Mouse (Mus musculus) mature B cell (primary cell): ENCODE measurements around the gene Aloxe3.

ENCODE experiments used
- in situ Hi-C: fragments of 300-500 bp; cut with MboI; formaldehyde crosslinking; loops from 2 replicates; pipeline ENCODE4 v1.14.3; 2019

Aloxe3 gene

DNA sequence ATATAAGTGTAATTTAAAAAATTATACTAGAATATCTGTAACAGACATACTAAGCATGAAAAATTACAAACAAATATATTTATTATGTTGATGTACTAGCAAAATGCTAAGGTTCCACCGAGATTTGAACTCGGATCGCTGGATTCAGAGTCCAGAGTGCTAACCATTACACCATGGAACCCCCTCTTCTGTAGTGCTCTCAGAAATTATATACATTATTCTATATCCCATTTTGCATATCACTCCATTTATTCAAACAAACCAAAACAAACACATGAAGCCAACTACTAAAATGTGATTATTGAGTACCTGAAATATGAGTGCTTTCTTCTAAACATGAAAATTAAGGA, 1.2 kb upstream of the Aloxe3 start:
- in situ Hi-C loops = loop anchor here (5.0 to 10.0 kb wide), 2 partner anchors 62 to 220 kb away; partner anchors contain the start of gene Rpl26

DNA sequence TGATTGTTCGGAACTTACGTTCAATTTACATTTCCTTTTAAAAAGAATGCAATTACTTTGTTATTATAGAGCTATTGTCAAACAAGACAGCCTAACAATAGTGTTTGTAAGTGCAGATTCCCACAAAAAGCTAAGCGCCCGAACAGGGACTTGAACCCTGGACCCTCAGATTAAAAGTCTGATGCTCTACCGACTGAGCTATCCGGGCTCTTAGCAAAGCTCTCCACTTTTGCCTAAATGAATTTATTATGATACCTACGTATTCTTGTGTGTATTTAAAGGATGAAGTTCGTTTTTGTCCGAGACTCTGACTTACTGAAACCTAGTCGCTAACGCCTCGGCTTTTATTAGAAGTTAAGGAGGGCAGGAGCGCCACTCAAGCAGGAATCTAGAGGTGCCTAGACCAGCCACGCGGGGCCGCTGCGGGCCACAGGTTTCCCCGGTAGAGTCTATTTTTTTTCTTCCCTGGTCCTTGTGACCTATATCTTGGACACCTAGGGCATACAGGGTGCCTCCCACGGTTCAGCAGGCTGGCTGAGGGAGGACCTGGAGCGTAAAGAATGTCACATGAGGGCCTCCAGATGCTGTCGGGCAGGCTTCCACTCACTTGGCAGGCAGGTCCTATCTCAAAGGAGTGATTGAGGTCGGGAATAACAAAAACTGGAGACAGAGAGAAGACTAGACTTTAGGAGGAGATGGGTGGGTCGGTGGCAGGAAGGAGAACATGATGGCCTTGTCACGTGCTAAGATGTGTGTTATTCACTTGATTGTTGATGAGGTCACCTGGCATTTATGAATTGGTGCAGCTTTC, 450 bp upstream of the Aloxe3 start:
- in situ Hi-C loops = loop anchor here (10.0 kb wide), 1 partner anchor 220 kb away; the partner anchor contains the start of gene Rpl26

DNA sequence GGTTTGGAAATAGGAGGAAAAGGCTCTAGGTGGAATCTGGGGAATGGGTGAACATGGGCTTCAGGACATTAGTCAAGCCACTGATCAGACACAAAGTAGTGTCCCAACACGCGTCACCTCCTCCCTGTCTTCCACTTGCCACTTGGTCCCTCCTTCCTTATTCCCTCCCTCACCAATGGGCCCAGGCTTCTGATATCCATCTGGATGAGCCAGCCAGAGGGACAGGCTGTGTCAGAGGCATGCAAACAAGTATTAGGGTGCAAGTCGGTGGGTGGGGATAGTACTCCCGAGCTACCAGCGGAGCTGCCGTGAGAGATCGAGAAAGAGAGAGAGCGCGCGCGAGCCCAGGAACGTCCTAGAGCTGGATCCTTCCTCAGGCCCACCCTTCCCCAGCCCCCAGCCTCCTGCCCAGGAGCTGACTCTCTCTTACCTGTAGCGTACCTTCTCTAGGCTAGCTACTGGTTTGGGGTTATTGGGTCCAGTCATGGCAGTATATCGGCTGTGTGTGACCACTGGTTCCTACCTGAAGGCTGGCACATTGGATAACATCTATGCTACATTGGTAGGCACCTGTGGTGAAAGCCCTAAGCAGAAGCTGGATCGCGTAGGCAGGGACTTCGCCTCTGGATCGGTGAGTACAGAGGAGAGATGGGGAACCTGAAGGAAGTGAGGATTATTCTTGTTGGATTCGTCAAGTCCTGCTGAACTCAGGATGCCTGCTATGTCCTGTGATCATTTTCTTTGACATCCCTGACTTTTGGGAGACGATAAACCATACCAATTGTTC, 416 bp downstream of the Aloxe3 start:
- in situ Hi-C loops = loop anchor here (10.0 kb wide), 1 partner anchor 221 kb away; the partner anchor contains the start of gene Rpl26

DNA sequence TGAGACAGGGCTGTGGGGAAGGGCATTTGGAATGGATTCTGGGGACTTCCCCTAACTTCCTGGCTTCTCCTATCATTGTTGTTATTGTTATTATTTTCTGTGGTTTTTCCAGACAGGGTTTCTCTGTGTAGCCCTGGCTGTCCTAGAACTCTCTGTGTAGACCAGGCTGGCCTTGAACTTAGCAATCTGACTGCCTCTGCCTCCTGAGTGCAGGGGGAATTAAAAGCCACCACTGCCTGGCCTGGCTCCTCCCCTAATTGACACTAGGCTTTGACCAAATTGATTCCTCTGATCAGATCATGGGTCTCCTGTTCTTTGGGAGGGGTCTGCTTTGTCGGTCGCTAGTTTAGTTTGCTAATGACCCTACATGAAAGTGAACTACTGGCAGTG, 1.0 kb downstream of the Aloxe3 start:
- in situ Hi-C loops = loop anchor here (10.0 kb wide), 1 partner anchor 222 kb away; the partner anchor contains the start of gene Rpl26

- in situ Hi-C loops = loop anchor here (10.0 kb wide), 1 partner anchor 224 kb away; the partner anchor contains the start of gene Rpl26
Measured at GRCm38 (mm10) chr11:69128426-69129122, 2.9 kb downstream of the Aloxe3 start.

- in situ Hi-C loops = no loop called here
Measured at GRCm38 (mm10) chr11:69133566-69133922, 7.8 kb downstream of the Aloxe3 start.

DNA sequence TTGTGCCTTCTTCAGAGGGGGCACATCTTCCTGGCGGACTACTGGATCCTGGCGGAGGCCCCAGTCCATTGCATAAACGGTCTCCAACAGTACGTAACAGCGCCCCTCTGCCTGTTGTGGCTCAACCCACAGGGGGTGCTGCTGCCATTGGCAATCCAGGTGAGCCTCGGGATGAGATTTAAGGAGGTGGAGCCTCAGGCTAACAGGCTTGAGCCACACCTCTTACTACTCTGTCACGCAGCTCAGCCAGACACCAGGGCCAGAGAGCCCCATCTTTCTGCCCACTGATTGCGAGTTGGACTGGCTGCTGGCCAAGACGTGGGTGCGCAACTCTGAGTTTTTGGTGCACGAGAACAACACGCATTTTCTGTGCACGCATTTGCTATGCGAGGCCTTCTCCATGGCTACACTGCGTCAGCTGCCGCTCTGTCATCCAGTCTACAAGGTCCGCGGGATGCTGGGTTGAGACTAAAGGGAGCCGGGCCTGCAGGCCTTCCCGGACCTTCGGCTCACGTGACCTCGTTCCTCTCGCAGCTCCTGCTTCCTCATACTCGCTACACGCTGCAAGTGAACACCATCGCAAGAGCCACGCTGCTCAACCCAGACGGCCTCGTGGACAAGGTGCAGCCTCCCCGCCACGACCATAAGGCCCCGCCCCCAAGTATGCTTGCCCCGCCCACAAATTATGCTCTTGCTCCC, 8.4 kb downstream of the Aloxe3 start:
- in situ Hi-C loops = no loop called here

DNA sequence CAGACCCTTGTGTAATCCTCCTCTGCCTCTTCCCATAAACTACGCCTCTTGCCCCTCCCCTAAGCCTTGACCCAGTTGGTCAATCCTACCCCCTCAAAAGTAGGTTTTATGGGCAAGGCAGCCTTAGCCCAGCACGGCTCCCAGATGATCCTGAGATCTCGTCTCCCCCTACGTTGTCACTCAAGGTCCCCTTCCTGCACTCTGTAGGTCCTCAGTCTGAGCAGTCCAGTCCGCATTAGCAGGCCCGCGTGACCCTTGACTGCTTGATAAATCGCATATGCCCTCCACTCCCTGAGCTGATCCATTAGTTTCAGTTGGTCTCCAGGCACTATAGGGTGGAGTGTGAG, 8.9 kb downstream of the Aloxe3 start:
- in situ Hi-C loops = no loop called here

GRCm38 (mm10) chr11:69135361-69135760, 9.7 kb downstream of the Aloxe3 start:
- in situ Hi-C loops = no loop called here

DNA sequence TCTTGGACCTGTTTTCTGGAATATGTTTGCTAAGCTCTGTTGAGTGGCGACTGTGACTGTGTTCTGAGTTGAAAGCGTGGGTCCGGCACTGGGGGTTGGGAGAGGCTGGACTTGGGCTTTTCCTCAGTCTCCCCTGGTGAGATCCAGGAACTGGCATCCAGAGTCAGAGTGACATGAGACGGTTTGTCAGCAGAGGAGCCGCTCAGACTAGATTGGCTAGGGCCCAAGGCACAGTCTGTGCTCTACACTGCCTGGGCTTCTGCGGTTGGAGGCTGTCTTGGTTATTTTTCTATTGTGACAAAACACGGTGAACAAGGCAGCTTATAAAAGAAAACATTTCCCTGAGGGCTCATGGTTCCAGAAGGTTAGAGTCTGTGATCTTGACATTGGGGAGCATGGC, 21.9 kb downstream of the Aloxe3 start:
- in situ Hi-C loops = no loop called here

DNA sequence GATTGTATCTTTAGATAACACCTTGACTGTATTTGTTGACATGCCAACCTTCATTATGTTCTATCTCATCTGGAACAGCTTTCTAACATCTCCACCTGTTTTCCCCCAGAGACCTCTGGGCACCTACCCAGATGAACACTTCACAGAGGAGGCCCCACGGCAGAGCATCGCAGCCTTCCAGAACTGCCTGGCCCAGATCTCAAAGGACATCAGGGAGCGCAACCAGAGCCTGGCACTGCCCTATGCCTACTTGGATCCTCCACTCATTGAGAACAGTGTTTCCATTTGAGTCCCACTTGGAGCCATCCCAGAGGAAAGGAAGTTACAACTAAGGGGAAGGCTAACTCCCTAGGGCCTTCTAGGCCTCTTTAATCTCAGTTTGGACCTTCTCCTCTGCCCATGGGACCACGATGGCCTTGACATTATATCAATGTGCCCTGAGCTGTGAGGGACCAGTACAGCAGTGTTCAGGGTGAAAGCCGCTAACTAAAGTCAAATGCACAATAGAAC, 22.8 kb downstream of the Aloxe3 start:
- in situ Hi-C loops = no loop called here

GRCm38 (mm10) chr11:69149728-69150127, 24.0 kb downstream of the Aloxe3 start:
- in situ Hi-C loops = no loop called here

- in situ Hi-C loops = no loop called here
Measured at GRCm38 (mm10) chr11:69150444-69150843, 24.7 kb downstream of the Aloxe3 start.

GRCm38 (mm10) chr11:69151004-69151403, 25.3 kb downstream of the Aloxe3 start:
- in situ Hi-C loops = no loop called here

- in situ Hi-C loops = no loop called here
Measured at GRCm38 (mm10) chr11:69153831-69154230, 28.1 kb downstream of the Aloxe3 start.

DNA sequence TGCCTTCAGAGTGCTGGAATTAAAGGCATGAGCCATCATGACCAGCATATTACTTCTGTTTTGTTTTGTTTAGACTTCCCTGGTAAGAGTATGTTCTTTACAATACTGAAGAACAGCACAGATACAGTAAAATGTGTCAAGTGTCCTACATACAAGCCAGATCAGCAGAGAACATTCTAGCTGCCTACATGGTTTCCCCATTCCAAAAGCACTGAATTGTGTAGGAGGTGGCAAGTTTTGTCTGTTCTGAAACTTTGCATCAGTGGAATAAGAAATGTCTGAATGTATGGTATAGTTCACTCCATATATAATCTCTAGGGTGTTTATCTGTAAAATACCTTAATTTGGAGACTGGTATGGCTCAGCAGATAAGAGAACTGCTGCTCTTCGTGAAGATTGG, 29.7 kb downstream of the Aloxe3 start:
- in situ Hi-C loops = no loop called here

DNA sequence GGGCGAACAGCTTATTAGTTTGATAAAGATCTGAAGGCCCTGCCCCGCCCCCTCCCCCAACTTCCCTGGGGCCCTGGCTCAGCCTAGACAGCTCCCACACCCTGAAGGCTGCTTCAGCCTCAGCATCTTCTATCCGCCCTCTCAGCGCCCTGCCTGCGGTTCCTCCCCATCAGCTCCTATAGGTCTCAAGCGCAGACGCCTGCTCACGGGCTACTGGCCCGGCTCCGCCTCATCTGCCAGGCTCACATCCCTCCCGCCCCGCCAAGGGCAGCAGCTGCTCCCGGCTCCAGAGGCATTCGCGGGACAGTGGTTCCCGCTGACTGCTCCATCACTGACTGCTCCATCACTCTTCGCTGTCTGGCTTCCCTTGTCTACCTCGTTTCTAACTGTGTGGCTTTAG, 31.1 kb downstream of the Aloxe3 start, which contains the start of gene Alox12b:
TSS of gene Alox12b (plus strand) at position 190 of the 400 bp plus-strand sequence.
- in situ Hi-C loops = no loop called here

DNA sequence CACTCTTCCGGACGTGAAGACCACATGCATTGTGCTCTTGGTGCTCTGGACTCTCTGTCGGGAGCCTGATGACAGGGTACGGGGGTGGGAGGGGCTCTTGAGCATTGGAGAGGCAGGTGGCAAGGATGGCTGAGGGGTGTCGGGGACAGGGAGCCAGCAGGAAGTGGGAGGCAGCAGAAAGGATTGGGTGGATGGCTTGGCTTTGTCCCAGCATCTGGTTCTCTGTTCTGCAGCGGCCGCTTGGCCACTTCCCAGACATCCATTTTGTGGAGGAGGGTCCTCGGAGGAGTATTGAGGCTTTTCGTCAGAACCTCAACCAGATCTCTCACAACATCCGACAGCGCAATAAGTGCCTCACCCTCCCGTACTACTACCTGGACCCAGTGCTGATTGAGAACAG, 43.6 kb downstream of the Aloxe3 start:
- in situ Hi-C loops = no loop called here

DNA sequence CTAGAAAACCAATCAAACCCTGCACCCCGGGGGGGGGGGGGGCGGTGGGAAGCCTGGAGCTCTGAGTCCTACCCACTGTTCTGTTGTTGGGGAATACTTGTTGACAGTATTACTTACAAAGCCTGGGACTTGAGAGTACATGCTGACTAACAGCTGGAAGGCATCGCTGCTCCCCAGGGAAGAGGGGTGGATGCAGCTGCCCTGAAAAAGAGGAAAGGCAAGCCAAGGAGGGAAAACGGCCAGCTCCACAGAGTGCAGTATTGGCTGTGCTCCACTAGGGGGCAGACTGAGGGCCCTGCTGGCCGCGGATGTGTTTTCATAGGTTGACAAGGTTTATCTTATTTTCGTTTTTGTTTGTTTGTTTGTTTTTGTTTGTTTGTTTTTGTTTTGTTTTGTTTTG, 45.9 kb downstream of the Aloxe3 start:
- in situ Hi-C loops = no loop called here

DNA sequence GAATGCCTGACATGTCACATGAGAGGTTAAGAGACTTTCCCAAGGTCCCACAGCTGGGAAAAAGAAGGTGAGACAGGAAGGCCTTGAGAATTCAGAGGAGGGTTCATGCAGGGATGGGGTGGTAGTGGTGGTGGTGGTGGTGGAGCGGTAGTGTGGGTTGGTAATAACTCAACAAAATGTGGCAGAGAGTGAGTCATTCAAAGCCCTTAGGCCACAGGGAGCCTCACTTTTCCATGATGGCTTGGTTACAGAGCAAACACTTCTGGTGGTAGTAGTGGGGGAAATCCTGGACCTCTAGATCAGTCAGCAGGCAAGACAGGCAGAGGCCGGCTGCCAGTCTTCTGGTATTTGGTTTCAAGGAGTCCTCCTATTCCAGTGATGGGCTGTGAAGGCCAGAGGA, 46.9 kb downstream of the Aloxe3 start:
- in situ Hi-C loops = no loop called here

GRCm38 (mm10) chr11:69174722-69175121, 49.0 kb downstream of the Aloxe3 start:
- in situ Hi-C loops = no loop called here

DNA sequence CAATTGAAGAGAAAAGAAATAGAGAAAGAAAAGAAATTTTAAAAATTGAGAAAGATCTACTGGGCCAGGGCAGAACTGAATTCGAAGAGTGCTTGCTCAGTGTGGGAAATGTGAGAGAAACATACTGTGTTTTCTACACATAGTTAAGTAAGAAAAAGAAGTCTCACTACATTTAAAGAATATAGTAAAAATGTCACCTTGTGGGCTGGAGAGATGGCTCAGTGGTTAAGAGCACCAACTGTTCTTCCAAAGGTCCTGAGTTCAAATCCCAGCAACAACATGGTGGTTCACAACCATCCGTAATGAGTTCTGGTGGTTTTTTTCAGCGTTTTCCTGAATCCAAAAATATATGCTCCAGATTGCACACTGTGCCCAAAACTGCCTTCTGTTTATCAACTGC, 52.8 kb downstream of the Aloxe3 start:
- in situ Hi-C loops = no loop called here
